Mouse (Mus musculus) embryonic facial prominence, embryonic 13.5 days (tissue): ENCODE data around the gene Clec4a2. TPM values are rescaled to one million over a fixed set of nuclear protein-coding genes. Genes with fewer than 3 reads are reported as not detected.
"Not testable (repeated sequence)": the region's sequence is repeated elsewhere in the genome, so short reads cannot be mapped to it uniquely, and the experiment has no call there.

ENCODE experiments used
- ATAC-seq: fragments of 200-750 bp; cut with Nextera tagmentation; 2 replicates; pipeline ENCODE4 v1.8.0; 2017; ENCODE audit warnings: low read depth; ENCODE audit not compliant: insufficient number of reproducible peaks, insufficient read depth, low FRiP score, low TSS enrichment
- H3K27ac ChIP-seq: fragments of 300-500 bp; sonication (generic); 2 replicates; pipeline ENCODE4 v1.5.1; 2015; ENCODE audit warnings: moderate library complexity, mild to moderate bottlenecking, inconsistent platforms
- H3K27me3 ChIP-seq: fragments of 300-500 bp; sonication (generic); 2 replicates; pipeline ENCODE4 v1.6.1; 2015; ENCODE audit warnings: mild to moderate bottlenecking, inconsistent platforms
- H3K36me3 ChIP-seq: fragments of 300-500 bp; sonication (generic); 2 replicates; pipeline ENCODE4 v1.6.1; 2015; ENCODE audit warnings: mild to moderate bottlenecking, inconsistent platforms
- H3K4me1 ChIP-seq: fragments of 300-500 bp; sonication (generic); 2 replicates; pipeline ENCODE4 v1.6.1; 2015; ENCODE audit warnings: inconsistent platforms
- H3K4me2 ChIP-seq: fragments of 300-500 bp; sonication (generic); 2 replicates; pipeline ENCODE4 v1.6.1; 2015; ENCODE audit warnings: moderate library complexity, mild to moderate bottlenecking, inconsistent platforms
- H3K4me3 ChIP-seq: fragments of 300-500 bp; sonication (generic); 2 replicates; pipeline ENCODE4 v1.5.1; 2015; ENCODE audit warnings: mild to moderate bottlenecking, inconsistent platforms
- H3K9ac ChIP-seq: fragments of 300-500 bp; sonication (generic); 2 replicates; pipeline ENCODE4 v1.6.1; 2015; ENCODE audit warnings: mild to moderate bottlenecking, inconsistent platforms
- H3K9me3 ChIP-seq: fragments of 300-500 bp; sonication (generic); 2 replicates; pipeline ENCODE4 v1.6.1; 2016; ENCODE audit warnings: inconsistent platforms
- WGBS: fragments of 180-500 bp; shearing (Covaris S2); methylation state at CpG from one replicate; pipeline ENCODE4 v1.1.7; 2015; ENCODE audit warnings: mixed read lengths; 5-methylcytosine and 5-hydroxymethylcytosine counted together
- polyA plus RNA-seq: library from polyadenylated mRNA; unstranded; fragments of >200 nt; fragmentation: Nextera tagmentation; extraction: Ambion mirVana; gene quantifications from 2 replicates; pipeline ENCODE4 v1.2.1, GENCODE M21; 2015

Clec4a2 gene
- polyA plus RNA-seq, result 2.4 and 4.5 TPM in 2 replicates

DNA sequence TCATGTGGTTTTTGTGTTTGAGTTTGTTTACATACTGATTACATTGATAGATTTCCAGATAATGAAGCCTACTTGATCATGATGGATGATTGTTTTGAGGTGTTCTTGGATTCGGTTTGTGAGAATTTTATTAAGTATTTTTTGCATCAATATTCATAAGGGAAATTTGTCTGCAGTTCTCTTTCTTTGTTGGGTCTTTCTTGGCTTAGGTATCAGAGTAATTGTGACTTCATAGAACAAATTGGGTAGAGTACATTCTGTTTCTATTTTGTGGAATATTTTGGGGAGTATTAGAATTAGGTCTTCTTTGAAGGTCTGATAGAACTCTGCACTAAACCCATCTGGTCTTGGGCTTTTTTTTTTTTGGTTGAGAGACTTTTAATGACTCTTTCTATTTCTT is at the start of gene Clec4a2:
Gene Clec4a2 (plus strand): TSS at position 301 of the 400 bp plus-strand sequence.
- not testable (repeated sequence) for H3K36me3 ChIP-seq, H3K27me3 ChIP-seq, H3K4me1 ChIP-seq, H3K27ac ChIP-seq, H3K4me3 ChIP-seq, ATAC-seq, H3K9me3 ChIP-seq, H3K4me2 ChIP-seq, H3K9ac ChIP-seq
- 61% methylated on average over 1 of the region's 1 CpGs for WGBS

- H3K9me3 ChIP-seq, result 0 out of 2 replicates have a peak, but pooled peaks cover 3% of the 10 kb centered on the region
- no peaks in the 10 kb centered on the region for H3K36me3 ChIP-seq
- 92% methylated on average over 4 of the region's 4 CpGs for WGBS
- H3K4me1 ChIP-seq, result no peaks in the 10 kb centered on the region
- no peak for ATAC-seq
- no peak overlapping the region for H3K27ac ChIP-seq
- no peak overlapping the region for H3K9ac ChIP-seq
- no peak overlapping the region for H3K4me3 ChIP-seq
- no peak overlapping the region for H3K4me2 ChIP-seq
- H3K27me3 ChIP-seq, result no peaks in the 10 kb centered on the region
Observed at GRCm38 (mm10) chr6:123095125-123095843, 10.9 kb upstream of the Clec4a2 start.

- Histone ChIP-seq H3K4me2 (no peak overlapping the region), H3K9ac (no peak overlapping the region), H3K9me3 (peaks cover 3% of the 10 kb centered on the region; the same call in 1 of the 2 replicates), H3K4me1 (no peaks in the 10 kb centered on the region), H3K36me3 (no peaks in the 10 kb centered on the region), H3K4me3 (no peak overlapping the region), H3K27me3 (no peaks in the 10 kb centered on the region), H3K27ac (no peak overlapping the region)
- ATAC-seq, result no peak
- WGBS, result 71% methylated on average over 3 of the region's 3 CpGs
Observed at GRCm38 (mm10) chr6:123123195-123123594, 17.0 kb downstream of the Clec4a2 start.

GRCm38 (mm10) chr6:123127173-123127572 is 20.9 kb downstream of the Clec4a2 start:
- Histone ChIP-seq H3K27ac (no peak overlapping the region), H3K4me3 (no peak overlapping the region), H3K9me3 (no peaks in the 10 kb centered on the region), H3K27me3 (no peaks in the 10 kb centered on the region), H3K4me2 (no peak overlapping the region), H3K36me3 (no peaks in the 10 kb centered on the region), H3K9ac (no peak overlapping the region), H3K4me1 (no peaks in the 10 kb centered on the region)
- ATAC-seq, result no peak
- 58% methylated on average over 1 of the region's 1 CpGs for WGBS

DNA sequence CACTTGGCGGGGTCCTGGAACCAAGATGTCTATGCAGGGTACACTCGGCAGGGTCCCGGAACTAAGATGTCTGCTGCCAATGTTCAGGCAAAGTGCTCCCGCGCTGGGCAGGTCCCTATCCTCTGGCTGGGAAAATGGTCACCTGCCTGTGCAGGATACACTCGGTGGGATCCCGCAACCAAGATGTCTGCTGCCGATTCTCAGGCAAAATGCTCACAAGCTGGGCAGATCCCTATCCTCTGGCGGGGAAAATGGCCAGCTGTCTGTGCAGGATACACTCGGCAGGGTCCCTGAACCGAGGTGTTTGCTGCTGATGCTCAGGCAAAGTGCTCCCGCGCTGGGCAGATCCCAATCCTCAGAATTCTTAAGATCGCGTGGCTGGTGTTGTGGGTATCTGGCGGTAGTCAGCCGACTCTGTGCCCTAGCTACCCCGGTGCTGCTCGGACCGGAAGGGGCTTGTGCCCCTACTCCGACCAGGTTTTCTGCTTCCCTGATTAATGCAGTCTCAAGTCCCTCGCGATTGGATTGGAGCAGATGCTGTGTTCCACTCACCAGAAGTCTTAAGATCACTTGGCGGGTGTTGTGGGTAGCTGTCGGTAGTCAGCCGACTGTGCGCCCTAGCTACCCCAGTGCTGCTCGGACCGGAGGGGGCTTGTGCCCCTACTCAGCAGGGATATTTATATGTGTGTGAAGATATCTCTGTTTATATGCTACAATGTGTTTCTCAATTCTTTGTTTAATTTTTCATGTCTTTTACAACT is 31.7 kb downstream of the Clec4a2 start:
- H3K36me3 ChIP-seq, H3K4me1 ChIP-seq, H3K4me2 ChIP-seq, ATAC-seq, H3K4me3 ChIP-seq, H3K9me3 ChIP-seq, H3K27ac ChIP-seq, H3K27me3 ChIP-seq, H3K9ac ChIP-seq: not testable (repeated sequence)
- WGBS, result 69% methylated on average over 29 of the region's 29 CpGs

DNA sequence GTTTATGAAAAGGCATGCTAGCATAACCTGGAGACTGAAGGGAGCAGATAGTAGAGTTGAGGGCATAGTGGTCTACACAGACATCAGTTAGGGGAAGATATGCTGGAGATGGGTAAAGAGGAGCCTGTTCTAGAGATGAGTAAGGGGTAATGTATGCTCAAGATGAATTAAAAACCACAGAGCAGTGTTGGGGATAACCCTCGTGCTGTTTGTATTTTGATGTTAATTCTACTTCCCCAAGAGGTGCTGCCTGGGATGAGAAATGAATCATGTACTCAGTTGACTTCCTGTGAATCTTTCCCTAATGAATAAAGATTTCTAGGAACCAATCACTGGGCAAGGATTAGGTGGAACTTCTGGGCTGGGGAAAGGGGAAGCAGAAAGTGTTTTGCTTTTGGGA is 63.9 kb downstream of the Clec4a2 start:
- ATAC-seq, result no peak
- WGBS, result 58% methylated on average over 1 of the region's 1 CpGs
- H3K27ac ChIP-seq, result no peak overlapping the region

GRCm38 (mm10) chr6:123171040-123171439 is 64.8 kb downstream of the Clec4a2 start:
- ATAC-seq, result no peak
- Histone ChIP-seq H3K4me2 (no peak overlapping the region), H3K9me3 (no peaks in the 10 kb centered on the region), H3K9ac (no peak overlapping the region), H3K4me3 (no peak overlapping the region), H3K36me3 (no peaks in the 10 kb centered on the region), H3K27me3 (no peaks in the 10 kb centered on the region), H3K4me1 (no peaks in the 10 kb centered on the region), H3K27ac (no peak overlapping the region)

More for the DNA sequence above, 63.9 kb downstream of the Clec4a2 start:
- Histone ChIP-seq H3K27me3 (no peaks in the 10 kb centered on the region), H3K4me1 (no peaks in the 10 kb centered on the region), H3K9ac (no peak overlapping the region), H3K36me3 (no peaks in the 10 kb centered on the region), H3K4me3 (no peak overlapping the region), H3K9me3 (no peaks in the 10 kb centered on the region), H3K4me2 (no peak overlapping the region)

- no peaks in the 10 kb centered on the region for H3K4me1 ChIP-seq
- H3K36me3 ChIP-seq, result no peaks in the 10 kb centered on the region
- no peak within 1 kb of the TSS for H3K27ac ChIP-seq
- no peak within 1 kb of the TSS for H3K4me2 ChIP-seq
- no peak for ATAC-seq
- H3K9me3 ChIP-seq, result no peaks in the 10 kb centered on the region; the same call in 1 of the 2 replicates
- no peak within 1 kb of the TSS for H3K4me3 ChIP-seq
- H3K27me3 ChIP-seq, result no peaks in the 10 kb centered on the region
- WGBS, result 85% methylated on average over 4 of the region's 4 CpGs
- H3K9ac ChIP-seq, result no peak within 1 kb of the TSS
Observed at GRCm38 (mm10) chr6:123172593-123172992, 66.4 kb downstream of the Clec4a2 start, which contains the start of gene Clec4b2. TSS of gene Clec4b2 (plus strand) at chr6:123172893.

- Histone ChIP-seq H3K4me2 (no peak overlapping the region), H3K4me1 (no peaks in the 10 kb centered on the region), H3K36me3 (no peaks in the 10 kb centered on the region), H3K27me3 (no peaks in the 10 kb centered on the region), H3K9me3 (no peaks in the 10 kb centered on the region; the same call in 1 of the 2 replicates), H3K4me3 (no peak overlapping the region), H3K27ac (no peak overlapping the region), H3K9ac (no peak overlapping the region)
- no peak for ATAC-seq
- WGBS, result 78% methylated on average over 1 of the region's 1 CpGs
Observed at GRCm38 (mm10) chr6:123175549-123175948, 69.3 kb downstream of the Clec4a2 start.

DNA sequence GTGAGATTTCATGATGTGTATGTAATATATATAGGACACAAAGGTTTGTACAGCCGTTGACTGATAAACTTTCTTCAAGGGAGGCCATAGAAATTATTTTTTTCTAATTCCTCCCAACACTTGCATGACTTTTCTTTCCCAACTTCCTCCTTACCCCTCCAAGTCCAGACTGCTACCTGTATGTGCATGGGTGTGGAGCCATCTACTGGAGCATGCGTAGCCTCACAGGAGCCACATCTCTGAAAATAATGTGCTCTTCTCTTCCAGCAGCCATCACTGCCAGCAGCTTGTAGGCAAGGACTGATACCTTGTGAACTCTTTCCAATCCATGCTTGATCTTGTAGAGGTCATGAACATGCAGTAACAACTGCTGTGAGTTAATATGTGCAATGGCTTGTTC is 78.6 kb downstream of the Clec4a2 start:
- H3K27me3 ChIP-seq, H3K9me3 ChIP-seq, H3K27ac ChIP-seq, H3K4me3 ChIP-seq, ATAC-seq, H3K9ac ChIP-seq, H3K4me1 ChIP-seq, H3K4me2 ChIP-seq, H3K36me3 ChIP-seq: not testable (repeated sequence)
- 72% methylated on average over 2 of the region's 2 CpGs for WGBS
